Mouse (Mus musculus) spleen, postnatal 36 days (tissue): ENCODE measurements at regions not wholly inside any gene's neighbourhood (a gene's known extent, or its start where the extent isn't known, plus 50 kb on each side); places are given as distances from the start of the nearest gene placed in this dataset.
"Not testable (repeated sequence)": the region's sequence is repeated elsewhere in the genome, so short reads cannot be mapped to it uniquely, and the experiment has no call there.

Experiments
- DNase-seq, 2 experiments: peaks; one replicate each; pipeline ENCODE4 v3.0.0; 2022; ENCODE audit warnings: low spot score in 2 of 2, mixed read lengths in 1 of 2

- no peak for DNase-seq
These were observed 421.6 kb upstream of the Zfp507 start for GRCm38 (mm10) chr7:36224416-36224815.

- DNase-seq = no peak
These were observed 415.6 kb upstream of the Zfp507 start for GRCm38 (mm10) chr7:36218386-36218785.

GRCm38 (mm10) chr7:36210034-36210433 is 407.2 kb upstream of the Zfp507 start:
- DNase-seq = no peak

- DNase-seq = no peak
These were observed 404.9 kb upstream of the Zfp507 start for GRCm38 (mm10) chr7:36207525-36208260.

DNA sequence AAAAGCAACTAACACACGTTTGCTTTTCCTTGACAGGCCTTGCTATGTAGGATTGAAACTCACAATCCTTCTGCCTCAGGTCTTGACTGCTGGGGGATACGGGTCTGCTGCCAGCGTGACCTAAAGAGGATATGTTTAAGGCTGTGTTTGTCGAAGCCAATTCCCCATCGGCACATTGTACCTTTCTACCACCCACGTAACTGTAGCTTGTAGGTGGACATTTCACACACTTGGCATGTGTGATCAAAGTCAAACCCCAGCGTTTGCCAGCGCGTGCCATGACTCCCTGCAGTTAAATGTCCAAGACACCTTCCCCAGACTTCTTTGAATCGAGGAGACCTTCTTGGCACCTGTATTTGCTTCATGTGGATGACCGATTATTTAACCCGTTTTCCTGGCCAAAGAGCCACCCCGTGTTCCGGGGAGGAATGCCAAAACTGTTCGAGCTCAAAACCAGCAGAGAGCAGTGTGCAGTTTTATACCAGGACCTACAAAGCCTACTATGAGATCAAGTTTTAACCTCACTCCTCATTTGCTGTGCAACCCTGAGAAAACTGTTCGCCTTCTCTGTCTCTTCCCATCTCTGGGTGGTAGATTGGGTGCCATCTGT is 395.4 kb upstream of the Zfp507 start:
- no peak for DNase-seq

- DNase-seq = no peak
These were observed 393.4 kb upstream of the Zfp507 start for GRCm38 (mm10) chr7:36196154-36196720.

DNA sequence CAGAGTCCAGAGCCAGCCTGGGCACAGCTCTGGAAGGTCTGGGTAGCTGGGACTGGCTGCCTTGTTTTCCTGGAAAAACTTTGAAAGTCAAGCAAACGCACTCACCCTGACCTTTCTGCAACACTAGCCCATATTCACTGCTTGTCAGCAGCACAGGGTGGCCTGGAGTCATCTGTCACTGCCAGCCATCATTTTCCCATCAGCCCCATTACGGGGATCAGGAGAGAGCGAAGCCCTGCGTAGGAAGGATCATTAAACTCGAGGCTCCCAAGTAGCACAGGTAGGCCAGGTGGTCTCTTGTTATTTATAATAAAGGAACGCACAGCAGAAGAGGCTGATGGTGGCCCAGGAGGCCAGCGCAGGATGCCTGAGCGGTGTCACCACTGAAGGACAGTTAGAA is 389.8 kb upstream of the Zfp507 start:
- no peak for DNase-seq

GRCm38 (mm10) chr7:36177947-36178346 is 375.1 kb upstream of the Zfp507 start:
- no peak for DNase-seq

- no peak for DNase-seq
These were observed 372.5 kb upstream of the Zfp507 start for GRCm38 (mm10) chr7:36175296-36175695.

DNA sequence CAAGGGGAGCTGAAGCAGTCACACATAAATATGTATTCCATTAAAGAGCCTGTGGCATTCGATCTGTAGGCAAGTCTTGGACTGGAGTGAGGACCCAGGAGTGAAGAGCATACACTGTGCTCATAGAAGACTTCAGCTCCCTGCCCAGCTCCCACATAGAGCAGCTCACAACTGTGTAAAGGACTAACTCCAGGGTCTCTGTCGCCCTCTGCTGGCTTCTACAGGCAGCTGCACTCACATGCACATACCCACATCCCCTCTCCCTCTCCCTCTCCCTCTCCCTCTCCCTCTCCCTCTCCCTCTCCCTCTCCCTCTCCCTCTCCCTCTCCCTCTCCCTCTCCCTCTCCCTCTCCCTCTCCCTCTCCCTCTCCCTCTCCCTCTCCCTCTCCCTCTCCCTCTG is 369.7 kb upstream of the Zfp507 start:
- DNase-seq = not testable (repeated sequence)

DNA sequence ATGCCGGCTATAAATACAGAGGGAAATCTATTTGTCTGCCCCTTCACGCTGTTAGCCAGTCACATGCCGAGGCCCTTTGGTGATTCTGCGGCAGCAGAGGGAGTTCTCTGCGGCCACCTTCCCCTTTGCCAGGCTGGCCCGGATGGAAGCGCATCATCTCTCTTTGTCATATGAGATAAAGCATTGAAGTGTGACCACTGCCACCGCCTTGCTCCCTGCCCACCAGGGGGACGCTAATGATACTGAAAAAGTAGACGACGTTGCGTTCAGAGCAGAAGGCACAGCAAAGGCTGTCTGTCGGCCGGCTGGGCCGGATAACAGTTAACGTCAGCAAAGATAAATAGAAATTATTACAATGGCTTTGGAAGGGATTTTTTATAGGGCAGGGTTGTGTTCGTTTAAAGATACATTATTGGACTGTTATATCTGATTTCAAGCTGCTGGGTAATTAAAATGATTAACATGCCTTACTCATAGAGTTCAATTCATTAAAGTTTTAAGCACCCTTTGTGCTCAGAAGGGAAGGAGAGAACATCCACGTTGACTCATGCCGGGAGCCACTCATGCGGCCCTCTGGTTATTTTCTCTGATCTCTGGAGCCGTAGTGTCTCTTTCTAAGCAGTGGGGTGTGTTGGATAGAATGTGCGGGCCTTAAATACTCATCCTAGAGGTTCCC is 354.6 kb upstream of the Zfp507 start:
- DNase-seq = no peak

- no peak for DNase-seq
These were observed 353.8 kb upstream of the Zfp507 start for GRCm38 (mm10) chr7:36156595-36156994.

- no peak for DNase-seq
These were observed 352.8 kb upstream of the Zfp507 start for GRCm38 (mm10) chr7:36155576-36155975.

DNA sequence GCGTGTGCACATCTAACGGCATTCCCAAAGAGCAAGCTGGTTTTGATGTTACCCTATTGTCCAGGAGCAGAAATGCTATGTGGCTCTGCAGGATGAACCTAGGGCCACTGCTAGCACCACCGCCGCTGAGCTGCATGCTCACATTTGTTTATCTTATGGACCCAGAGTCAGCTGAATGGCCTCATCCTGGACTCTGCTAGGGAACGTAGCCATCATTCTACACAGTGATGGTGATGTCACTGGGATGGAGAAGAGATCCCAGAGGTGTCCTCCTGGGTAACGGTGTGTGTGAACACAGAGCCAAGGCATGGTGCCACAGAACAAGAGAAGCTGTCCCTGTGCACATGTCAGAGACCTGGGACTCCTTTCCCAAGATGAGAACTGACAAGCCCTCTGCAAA is 352.4 kb upstream of the Zfp507 start:
- no peak for DNase-seq

GRCm38 (mm10) chr7:36150871-36151560 is 348.2 kb upstream of the Zfp507 start:
- no peak for DNase-seq

GRCm38 (mm10) chr7:36136571-36136970 is 333.8 kb upstream of the Zfp507 start:
- no peak for DNase-seq

DNA sequence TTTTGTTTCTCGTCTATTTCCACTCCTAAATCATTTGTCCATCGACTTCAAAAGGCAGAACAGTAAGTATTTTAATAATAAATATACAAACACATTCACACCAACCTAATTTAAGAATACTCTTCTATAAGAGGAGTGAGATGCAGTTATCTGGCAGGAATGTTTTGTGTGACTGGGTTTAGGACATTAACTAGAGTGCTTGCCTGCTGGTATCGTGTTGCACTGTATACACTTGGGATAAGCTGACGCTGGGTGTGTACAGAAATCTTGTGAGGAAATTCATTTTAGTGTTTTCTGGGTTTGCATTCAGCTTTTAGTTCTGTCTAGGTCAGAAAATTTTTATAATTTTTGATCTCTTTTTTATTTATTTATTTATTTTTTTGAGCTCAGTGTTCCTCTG is 331.8 kb upstream of the Zfp507 start:
- no peak for DNase-seq

DNA sequence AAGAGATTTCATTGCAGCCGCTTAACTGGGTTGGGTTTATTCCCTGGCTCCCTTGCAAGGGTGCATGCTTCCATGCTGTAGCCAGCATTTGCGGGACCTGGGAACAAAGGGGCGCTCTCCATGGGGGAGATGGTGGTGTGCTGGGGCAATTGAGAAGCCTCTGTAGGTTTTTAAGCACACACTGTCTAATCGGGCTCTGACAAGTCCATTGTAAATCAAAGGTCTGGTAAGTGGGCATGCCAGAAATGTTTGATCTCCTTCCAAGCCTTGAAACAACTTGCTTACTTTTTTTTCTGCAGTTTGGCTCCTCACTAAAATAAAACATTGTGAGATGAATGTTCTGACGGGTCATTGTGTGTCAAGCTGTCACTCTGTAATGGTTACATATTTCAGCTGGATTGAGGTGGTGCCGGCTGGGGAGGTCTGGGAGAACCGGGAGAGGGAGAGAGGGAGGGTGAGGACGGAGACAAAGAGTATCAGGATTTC is 330.9 kb upstream of the Zfp507 start:
- no peak for DNase-seq

- no peak for DNase-seq
These were observed 330.2 kb upstream of the Zfp507 start for GRCm38 (mm10) chr7:36133026-36133425.

DNA sequence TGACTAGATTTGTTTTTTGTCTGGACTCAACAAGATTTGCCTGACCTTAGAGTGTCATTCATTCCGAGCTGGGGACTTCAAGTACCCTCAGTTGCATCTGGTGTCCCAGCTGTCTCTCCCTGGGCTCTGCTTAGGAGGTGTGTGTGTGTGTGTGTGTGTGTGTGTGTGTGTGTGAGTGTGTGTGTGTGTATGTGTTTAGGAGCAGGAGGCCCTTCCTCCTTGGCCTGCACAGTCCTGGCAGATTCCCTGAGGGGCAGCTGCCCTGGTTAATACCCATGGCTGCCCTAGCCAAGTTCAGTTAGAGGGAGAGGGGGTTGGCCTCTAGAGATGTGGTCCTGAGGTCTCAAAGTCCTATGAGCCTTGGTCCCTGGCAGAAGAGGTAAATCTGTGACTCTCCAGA is 329.8 kb upstream of the Zfp507 start:
- DNase-seq = no peak

DNA sequence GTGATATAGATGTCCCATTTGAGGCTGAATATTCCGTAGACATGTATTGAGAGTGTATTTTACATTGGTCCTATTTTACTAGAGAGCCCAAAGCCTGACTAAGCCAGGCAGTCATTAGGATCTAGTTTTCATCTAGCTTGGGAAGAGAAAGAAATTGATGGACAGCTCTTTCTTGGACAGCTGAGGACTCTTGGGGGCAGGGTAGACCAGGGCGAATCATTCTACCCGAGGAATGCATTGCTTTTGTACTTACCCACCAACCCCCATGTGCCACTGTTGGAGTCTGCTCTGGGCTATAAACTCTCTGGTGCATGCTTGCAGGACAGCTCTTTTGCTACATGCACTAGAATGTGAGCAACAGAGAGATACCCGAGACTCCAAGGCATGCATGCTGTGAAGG is 294.3 kb upstream of the Zfp507 start:
- DNase-seq = no peak
